Mouse (Mus musculus): Measurements from ENCODE around the gene Srpr.

Srpr gene

GRCm38 (mm10) chr9:35199772-35200471 is at the start of gene Srpr, which contains the start of gene Tirap:
Gene Srpr (plus strand): TSS chr9:35200175.
Gene Tirap (minus strand): TSS chr9:35200291.
- DNase-seq (ENCODE audit: low spot score), result peak; percentile 52

DNA sequence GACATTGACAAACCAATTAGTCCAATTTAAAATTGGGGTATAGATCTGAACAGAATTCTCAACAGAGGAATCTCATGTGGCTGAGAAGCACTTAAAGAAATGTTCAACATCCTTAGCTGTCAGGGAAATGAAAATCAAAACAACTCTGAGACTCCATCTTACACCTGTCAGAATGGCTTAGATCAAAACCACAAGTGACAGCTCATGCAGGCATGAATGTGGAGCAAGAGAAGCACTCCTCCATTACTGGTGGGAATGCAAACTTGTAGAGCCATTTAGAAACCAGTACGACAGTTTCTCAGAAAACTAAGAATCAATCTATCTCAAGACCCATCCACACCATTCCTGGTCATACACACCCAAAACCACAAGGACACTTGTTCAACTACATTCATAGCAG is 47.1 kb upstream of the Srpr start:
- DNase-seq (ENCODE audit: low spot score), result no peak

DNA sequence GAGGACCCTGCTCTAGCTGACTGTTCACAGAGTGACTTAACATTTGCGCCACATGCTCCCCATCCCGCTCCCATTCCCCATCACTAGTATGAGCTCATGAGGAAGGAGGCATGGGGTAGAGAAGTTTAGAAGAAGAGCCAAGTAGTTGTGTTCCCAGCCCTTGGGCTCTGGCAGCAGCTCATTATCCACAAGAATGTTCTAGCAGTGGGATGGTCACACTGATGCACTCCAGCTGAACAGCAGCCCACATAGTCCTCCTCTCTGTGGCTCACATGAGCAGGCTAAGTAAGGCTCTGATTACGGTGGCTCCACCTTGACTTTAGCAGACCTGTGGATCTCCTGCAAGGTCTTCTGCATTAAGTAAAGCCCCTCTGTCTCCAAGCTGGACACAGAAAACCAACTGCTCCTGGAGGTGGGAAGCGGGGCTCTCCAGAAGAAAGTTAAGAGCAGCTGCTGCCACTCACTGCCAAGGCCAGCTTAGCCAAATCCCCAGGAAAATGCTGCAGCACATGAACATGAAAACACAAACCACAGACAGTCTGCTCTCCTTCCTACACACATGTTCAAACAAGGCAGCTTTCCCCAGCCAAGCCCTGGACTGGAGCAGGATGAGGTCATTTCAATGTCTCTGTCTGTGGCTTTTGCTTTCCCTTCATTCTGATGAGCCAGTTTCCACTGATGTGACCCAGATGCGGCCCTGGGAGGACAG is 43.8 kb upstream of the Srpr start:
- no peak for DNase-seq (ENCODE audit: low spot score)

DNA sequence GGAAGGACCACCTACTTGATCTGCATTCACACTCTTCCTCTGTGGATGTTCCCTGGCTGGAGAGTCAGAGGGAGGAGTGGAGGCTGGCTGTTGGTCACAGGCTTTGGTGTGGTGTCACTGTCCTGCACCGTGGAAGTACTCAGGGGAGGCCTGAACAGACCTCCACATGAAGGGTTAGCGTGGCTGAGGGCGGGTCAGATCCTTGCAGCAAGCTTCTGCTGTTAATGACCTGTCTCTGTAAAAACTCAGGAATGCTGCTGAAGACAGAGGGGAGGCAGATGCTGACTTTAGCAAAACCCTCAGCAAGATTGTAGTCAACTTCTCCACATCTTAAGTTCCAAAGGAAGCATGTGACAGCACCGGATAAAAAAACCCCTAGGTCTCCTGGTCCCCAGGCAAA is 43.1 kb upstream of the Srpr start:
- DNase-seq (ENCODE audit: low spot score), result no peak

- DNase-seq (ENCODE audit: low spot score), result no peak
Measured at GRCm38 (mm10) chr9:35158477-35158876, 41.5 kb upstream of the Srpr start.

DNA sequence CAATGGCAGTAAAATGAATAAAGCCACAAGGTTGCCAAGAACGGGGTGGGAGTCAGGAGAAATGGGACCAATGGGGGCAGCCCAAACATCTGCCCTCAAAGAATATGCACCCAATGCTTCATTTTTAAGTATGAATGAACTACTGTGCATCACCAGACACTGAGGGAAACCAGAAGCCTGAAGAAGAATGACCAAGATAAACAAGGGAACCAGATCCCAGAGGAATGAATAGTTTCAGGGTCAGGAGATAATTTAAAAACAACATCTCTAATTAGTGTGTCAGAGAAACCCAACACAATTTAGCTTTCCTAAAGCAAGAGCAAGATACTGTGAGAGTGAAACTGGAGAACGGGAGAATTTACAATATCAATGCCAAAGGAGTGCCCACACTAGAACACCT is 39.3 kb upstream of the Srpr start:
- no peak for DNase-seq (ENCODE audit: low spot score)

DNA sequence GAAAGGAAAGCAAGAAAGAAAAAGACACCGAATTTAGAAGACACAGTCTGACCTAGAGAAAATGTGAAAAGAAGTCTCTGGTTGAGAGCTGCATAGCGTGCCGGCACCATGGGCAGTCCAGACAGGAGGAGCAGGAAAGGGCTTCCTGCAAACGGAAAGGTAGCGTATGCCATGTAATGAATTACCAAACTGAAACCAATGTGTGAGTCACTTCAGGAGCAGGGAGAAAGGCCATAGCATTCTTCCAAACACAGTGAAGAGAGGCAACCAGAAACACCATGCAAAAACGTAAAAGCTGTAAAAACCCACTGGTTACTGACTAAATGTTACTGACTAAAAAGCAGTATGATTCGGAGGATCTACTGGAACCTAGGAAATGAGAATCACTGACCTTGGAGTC is 38.3 kb upstream of the Srpr start:
- DNase-seq (ENCODE audit: low spot score), result no peak

DNA sequence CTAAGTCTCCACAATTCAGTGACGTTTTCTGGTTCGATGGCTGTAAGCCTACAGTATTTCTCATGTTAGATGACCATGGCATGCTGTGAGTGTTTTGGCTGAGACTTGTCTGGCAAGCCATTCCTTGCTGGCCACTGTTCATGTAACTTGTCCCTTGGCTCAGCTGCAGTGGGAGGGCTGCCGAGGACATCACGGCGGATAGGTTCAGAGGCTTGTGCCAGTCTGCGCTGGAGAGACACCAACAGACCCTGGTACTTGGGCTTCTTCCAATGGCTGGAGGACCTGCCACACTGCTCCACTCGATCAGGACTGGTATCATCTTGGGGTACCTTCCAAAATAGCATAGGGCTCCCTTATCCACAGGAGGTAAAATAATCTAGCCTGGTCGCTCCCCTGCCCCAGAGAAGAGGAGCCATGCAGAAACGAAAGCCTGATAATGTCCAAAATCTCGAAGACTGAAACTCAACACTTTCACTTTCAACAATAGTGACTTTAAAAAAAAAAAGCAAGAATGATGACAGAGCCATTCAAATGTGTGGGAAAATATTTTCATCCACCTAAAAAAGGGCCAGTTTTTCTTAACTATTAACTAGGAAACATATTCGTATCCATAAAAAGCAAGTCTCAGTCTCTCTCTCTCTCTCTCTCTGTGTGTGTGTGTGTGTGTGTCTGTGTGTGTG is 36.8 kb upstream of the Srpr start:
- no peak for DNase-seq (ENCODE audit: low spot score)

- no peak for DNase-seq (ENCODE audit: low spot score)
Measured at GRCm38 (mm10) chr9:35164142-35164874, 35.7 kb upstream of the Srpr start.

- DNase-seq (ENCODE audit: low spot score), result no peak
Measured at GRCm38 (mm10) chr9:35166144-35166797, 33.7 kb upstream of the Srpr start.

DNA sequence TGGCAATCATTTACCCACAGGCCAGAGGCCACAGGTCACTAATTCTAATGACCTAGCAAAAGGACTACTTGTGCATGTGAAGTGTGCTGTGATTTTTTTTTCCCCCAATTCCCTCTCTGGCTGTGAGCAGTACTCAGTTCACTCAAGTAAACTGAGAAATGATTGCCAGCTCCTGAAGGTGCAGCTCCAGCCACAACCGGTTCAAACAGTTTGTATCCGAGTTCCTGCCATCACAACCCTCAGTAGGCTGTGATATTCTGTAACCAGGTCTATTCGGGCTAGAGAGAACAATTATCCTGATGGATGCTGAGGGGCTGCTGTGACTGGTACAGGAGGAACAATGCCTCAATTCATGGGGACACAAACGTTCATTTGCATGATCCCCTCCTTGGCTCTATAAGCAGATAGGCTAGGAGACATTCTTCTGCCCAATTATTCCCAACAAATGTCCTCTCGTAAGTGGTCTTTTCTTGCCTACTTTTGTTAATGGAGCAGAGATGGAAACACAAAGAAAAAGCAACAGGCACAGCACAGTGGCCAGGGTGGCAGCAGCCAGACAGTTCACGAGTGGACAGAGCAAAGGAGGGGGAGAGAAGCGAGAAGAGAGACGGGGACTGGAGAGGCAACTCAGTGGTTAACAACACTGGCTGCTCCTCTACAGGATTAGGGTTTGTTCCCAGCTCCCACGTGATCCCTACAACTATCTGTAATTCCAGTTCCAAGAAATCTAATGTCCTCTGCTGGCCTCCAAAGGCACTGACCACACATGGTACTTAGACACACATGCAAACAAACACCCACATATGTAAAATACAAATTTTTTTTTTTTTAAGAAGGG is 33.0 kb upstream of the Srpr start:
- DNase-seq (ENCODE audit: low spot score), result no peak

GRCm38 (mm10) chr9:35170071-35170470 is 29.9 kb upstream of the Srpr start:
- no peak for DNase-seq (ENCODE audit: low spot score)

DNA sequence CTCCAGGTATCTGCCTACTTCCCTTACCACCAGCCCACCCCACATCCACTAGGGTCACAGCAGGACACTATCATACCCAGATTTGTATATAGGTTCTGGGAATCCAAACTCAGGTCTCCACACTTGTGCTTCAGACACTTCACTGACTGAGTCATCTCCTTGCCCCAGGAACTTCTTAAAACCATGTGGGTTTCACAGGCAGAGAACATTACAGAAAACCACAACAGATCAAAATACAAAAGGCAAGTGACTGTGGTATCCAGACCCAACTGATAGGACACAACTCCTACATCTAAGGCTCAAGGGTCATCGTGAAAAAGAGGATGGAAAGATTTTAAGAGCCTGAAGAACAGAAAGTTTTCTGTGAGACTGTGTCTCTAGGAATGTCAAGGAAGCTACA is 26.6 kb upstream of the Srpr start:
- no peak for DNase-seq (ENCODE audit: low spot score)

DNA sequence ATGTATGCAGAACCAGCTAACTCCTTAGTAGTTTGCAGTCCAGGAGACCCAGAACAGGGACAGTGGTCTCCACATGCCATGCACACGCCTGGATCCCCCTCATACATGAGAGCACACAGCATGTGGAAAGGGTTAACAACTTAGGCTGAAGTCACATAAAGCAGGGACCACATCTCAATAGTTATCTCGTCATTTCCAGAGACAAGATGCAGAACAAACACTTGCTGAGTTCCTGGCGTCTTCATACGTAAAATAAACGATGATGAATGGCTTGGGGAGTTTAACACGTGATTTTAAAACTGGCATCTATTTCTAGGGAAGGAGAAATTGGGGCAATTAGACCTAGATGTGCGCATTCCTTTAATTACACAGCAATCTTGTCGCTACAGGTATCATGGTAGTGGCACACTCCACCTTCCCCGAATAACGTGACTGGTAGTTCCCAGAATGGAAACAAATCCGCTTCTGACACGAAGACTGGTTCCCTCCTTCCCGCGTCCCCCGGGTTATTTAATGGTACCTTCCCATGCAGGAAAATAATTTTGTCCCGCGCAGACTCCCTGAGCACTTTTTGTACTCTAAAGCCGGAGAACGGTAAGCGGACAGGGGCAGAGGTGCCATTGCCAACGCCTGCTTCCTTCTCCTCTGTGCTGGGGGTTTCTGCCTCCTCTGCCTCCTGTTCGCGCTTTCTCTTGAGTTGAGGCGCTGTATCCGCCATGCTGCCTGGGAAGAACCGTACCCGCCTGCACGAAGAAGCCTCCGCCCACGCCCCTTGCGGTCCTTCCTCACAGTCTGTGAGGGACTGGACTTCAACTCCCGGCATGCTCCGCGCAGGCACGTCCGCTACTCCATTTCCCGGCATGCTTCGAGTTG is 24.5 kb upstream of the Srpr start, which contains the start of gene Dcps:
TSS of gene Dcps (minus strand) at position 811 of the 873 bp plus-strand sequence.
- peak; percentile 89 for DNase-seq (ENCODE audit: low spot score)

DNA sequence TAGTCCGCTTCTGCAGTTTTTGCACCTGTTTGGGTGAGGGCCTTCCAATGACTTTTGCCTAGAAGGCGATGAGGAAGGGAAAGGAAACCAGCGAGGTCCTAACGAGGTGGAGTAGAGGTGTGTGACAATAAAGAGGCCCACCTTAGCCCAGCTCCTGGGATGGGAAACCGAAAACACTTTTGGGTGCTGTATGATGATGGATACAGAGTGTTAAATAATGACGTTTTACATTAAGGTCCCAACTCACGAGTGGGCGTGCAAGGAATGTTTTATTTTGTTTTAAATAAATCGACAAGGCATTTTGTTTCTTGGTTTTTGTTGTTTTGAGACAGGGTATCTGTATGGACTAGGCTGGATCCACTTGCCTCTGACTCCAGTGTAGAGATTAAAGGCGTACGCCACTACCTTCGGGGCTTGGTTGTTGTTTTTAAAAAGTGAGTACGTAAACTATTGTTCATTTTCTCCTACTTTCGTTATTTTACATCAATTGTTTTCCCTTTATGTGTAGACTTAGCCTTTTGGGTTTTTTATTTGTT is 23.8 kb upstream of the Srpr start:
- DNase-seq (ENCODE audit: low spot score), result no peak

GRCm38 (mm10) chr9:35182832-35183231 is 17.1 kb upstream of the Srpr start:
- no peak for DNase-seq (ENCODE audit: low spot score)

DNA sequence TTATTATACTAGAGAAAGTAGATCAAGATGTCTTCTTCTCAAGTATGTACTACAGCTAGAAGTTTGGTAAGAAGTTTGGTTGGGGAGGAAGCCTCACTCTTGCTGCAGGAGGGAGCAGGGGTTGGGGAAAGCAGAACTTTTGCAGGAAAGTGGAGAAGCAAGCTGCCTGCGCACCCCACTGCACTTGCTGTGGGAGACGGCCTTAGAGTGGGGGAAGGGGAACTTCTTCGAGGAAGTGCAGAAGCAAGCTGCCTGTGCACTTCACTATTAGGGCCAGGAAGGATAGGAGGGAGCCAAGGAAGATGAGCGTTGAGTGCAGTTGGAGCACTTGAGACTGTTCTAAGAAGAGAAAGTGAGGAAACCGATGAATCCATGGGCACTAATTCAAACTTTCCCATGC is 16.6 kb upstream of the Srpr start:
- no peak for DNase-seq (ENCODE audit: low spot score)

GRCm38 (mm10) chr9:35186430-35186829 is 13.5 kb upstream of the Srpr start:
- DNase-seq (ENCODE audit: low spot score), result no peak

GRCm38 (mm10) chr9:35187351-35187903 is 12.5 kb upstream of the Srpr start:
- no peak for DNase-seq (ENCODE audit: low spot score)
